Comparison of ENCODE assay signal across 8 mouse cellular contexts in the genomic region with DNA sequence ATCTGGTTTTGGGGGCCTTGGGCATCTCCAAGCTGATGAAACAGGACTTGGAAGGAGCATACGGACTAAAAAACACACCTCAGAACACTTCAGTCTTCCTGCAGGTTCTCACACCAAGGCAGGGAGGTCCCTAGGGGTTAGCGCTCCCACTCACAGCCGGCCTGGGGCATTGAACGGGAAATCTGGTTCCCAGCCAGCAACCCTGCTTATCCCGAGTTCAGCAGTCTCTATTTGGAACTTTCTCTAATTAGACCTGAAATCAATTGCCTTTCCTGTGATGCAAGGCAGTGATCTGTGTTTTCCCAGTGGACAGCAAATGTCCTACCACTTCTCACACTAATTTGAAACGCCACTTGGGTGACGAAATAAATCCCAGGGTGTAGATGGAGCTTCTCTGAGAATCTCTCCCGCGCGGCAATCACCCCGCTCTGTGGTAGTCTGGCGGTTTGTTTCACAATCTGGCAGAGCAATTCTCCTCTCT. TPM values are rescaled to one million over a fixed set of nuclear protein-coding genes. Genes with fewer than 3 reads are reported as not detected.
DNase-seq lines count a peak whose midpoint lies in the region; ATAC-seq and TF ChIP-seq lines count a peak whose summit lies in the region.
"Had no signal": no experiment of that assay in that cellular context is flagged by ENCODE, and none has a peak within 500 bp of the region (broad histone marks: within the 10 kb centered on the region; RNA-seq: fewer than 3 reads in every experiment).

No protein-coding gene starts in this region.

- H3K9me3 ChIP-seq in liver, embryonic 12.5 days (replicated peaks): no peaks in the 10 kb centered on the region
- H3K9me3 ChIP-seq: embryonic facial prominence, embryonic 15.5 days had no signal

- DNase-seq in layer of hippocampus, postnatal 14 days (ENCODE audit: low spot score in 2 of 2): peak; percentile 14 to 34
- DNase-seq in layer of hippocampus, adult 11-12 months (ENCODE audit: low spot score): no peak
- peak; percentile 59 to 61 for DNase-seq in cerebellum, adult 2 months
- DNase-seq in gastrocnemius, adult 2 months: peak; percentile 52
- no peak for DNase-seq in thymus, postnatal 36 days
- DNase-seq in layer of hippocampus, postnatal 25 days (ENCODE audit: extremely low spot score in 1 of 2, low spot score in 1 of 2): no peak

- H3K27me3 ChIP-seq in cerebellum, adult 2 months (ENCODE audit: control insufficient read depth, insufficient read depth, low read length): no peaks in the 10 kb centered on the region
- H3K27me3 ChIP-seq in liver, embryonic 12.5 days (replicated peaks): 0 out of 2 replicates have a peak, but pooled peaks cover 3% of the 10 kb centered on the region
- H3K27me3 ChIP-seq: embryonic facial prominence, embryonic 15.5 days had no signal

- TF ChIP-seq CTCF in cerebellum, adult 2 months (IDR thresholded peaks at IDR 0.05; ENCODE audit: borderline replicate concordance, insufficient read depth, low read depth, low read length): no peak
- no peak for TF ChIP-seq CTCF in gastrocnemius, adult 2 months (IDR thresholded peaks at IDR 0.05)

- intact Hi-C loops in gastrocnemius, adult 2 months (cut with DNase I): no loop called here

- no peak overlapping the region for H3K4me3 ChIP-seq in cerebellum, adult 2 months (replicated peaks; ENCODE audit: insufficient read depth, low read depth, low read length)
- H3K4me3 ChIP-seq in gastrocnemius, adult 2 months: peak overlapping the region; percentile 64
- H3K4me3 ChIP-seq in liver, embryonic 12.5 days: no peak overlapping the region
- H3K4me3 ChIP-seq: embryonic facial prominence, embryonic 15.5 days had no signal

- no peak for TF ChIP-seq POLR2A in cerebellum, adult 2 months (IDR thresholded peaks at IDR 0.05; ENCODE audit: borderline replicate concordance, insufficient read depth, low read length)

- no peak overlapping the region for H3K4me2 ChIP-seq in liver, embryonic 12.5 days
- H3K4me2 ChIP-seq: embryonic facial prominence, embryonic 15.5 days had no signal

- no peak for ATAC-seq in liver, embryonic 12.5 days

- peak overlapping the region; percentile 48; the same call in 1 of the 2 replicates for H3K27ac ChIP-seq in cerebellum, adult 2 months (ENCODE audit: insufficient read depth, low read length)
- H3K27ac ChIP-seq in gastrocnemius, adult 2 months: peak overlapping the region; percentile 70
- peak overlapping the region; percentile 79 for H3K27ac ChIP-seq in liver, embryonic 12.5 days
- H3K27ac ChIP-seq: embryonic facial prominence, embryonic 15.5 days had no signal

- no peaks in the 10 kb centered on the region for H3K36me3 ChIP-seq in liver, embryonic 12.5 days
- H3K36me3 ChIP-seq: embryonic facial prominence, embryonic 15.5 days had no signal

- WGBS in cerebellum, adult 2 months: 9% methylated on average over 12 of the region's 12 CpGs
- 64% methylated on average over 12 of the region's 12 CpGs for WGBS in liver, embryonic 12.5 days (ENCODE audit: insufficient replicate concordance)

- H3K9ac ChIP-seq in liver, embryonic 12.5 days: no peak overlapping the region
- H3K9ac ChIP-seq: embryonic facial prominence, embryonic 15.5 days had no signal

- H3K4me1 ChIP-seq in cerebellum, adult 2 months (ENCODE audit: control insufficient read depth, insufficient read depth, low read length): peaks cover 32% of the 10 kb centered on the region
- peaks cover 41% of the 10 kb centered on the region for H3K4me1 ChIP-seq in liver, embryonic 12.5 days

RNA-seq across cellular contexts. Expression of gene Map4k4, which starts 31.0 kb away (rescaled TPM):
- total RNA-seq in layer of hippocampus, postnatal 14 days (2021): 100 to 1,000 TPM; 230 to 243 TPM
- 166 and 168 TPM in 2 replicates for polyA plus RNA-seq in cerebellum, adult 2 months (2012; rRNA removed)
- 10 to 100 TPM; 23.2 to 28.3 TPM for total RNA-seq in gastrocnemius, adult 2 months (2021)
- 8.8 and 9.7 TPM in 2 replicates for polyA plus RNA-seq in liver, embryonic 12.5 days (2016; fragmentation: Nextera tagmentation; extraction: Ambion mirVana)
- 100 to 1,000 TPM; 154 to 180 TPM for total RNA-seq in layer of hippocampus, postnatal 25 days (2021)

Comparison
In these comparisons a context has a peak if more than half of its experiments do, and no peak if none do; other contexts are left out.
1. DNase-seq: peak in layer of hippocampus, postnatal 14 days (2 of 2), cerebellum, adult 2 months (2 of 2) and gastrocnemius, adult 2 months (single experiment); none in layer of hippocampus, adult 11-12 months (single experiment), thymus, postnatal 36 days (0 of 2) and layer of hippocampus, postnatal 25 days (0 of 2).
2. RNA of gene Map4k4, which starts 31.0 kb away (total RNA-seq): 230 to 243 TPM in layer of hippocampus, postnatal 14 days and 154 to 180 TPM in layer of hippocampus, postnatal 25 days; 23.2 to 28.3 TPM in gastrocnemius, adult 2 months; every median in the first group is over 4 times any median in the second.
3. Peak in every context shown above with its lines, with median percentiles within 50 percentile points of each other: H3K27ac ChIP-seq.